Mouse (Mus musculus) lung, postnatal 0 days (tissue): Measurements from ENCODE around the gene Gigyf2. TPM values are rescaled to one million over a fixed set of nuclear protein-coding genes. Genes with fewer than 3 reads are reported as not detected.

Experiments used
- ATAC-seq: fragments of 200-750 bp; cut with Nextera tagmentation; 2 replicates; pipeline ENCODE4 v1.8.0; 2017; ENCODE audit warnings: moderate library complexity
- DNase-seq: peaks from one replicate; pipeline ENCODE4 v3.0.0-alpha.2; 2016; ENCODE audit warnings: low spot score
- H3K27ac ChIP-seq: fragments of 300-500 bp; sonication (generic); 2 replicates; pipeline ENCODE4 v1.5.1; 2014; ENCODE audit warnings: antibody characterized with exemption, mild to moderate bottlenecking, low read length, mixed read lengths
- H3K27me3 ChIP-seq: fragments of 300-500 bp; sonication (generic); replicated peaks from 2 replicates; pipeline ENCODE4 v1.6.1; 2014; ENCODE audit warnings: low read length, mixed read lengths; ENCODE audit not compliant: insufficient read depth
- H3K36me3 ChIP-seq: fragments of 300-500 bp; sonication (generic); 2 replicates; pipeline ENCODE4 v1.6.1; 2014; ENCODE audit warnings: low read length, mixed read lengths; ENCODE audit not compliant: insufficient read depth
- H3K4me1 ChIP-seq: fragments of 300-500 bp; sonication (generic); 2 replicates; pipeline ENCODE4 v1.6.1; 2014; ENCODE audit warnings: antibody characterized with exemption, low read depth, low read length, mixed read lengths; ENCODE audit not compliant: insufficient read depth
- H3K4me2 ChIP-seq: fragments of 300-500 bp; sonication (generic); replicated peaks from 2 replicates; pipeline ENCODE4 v1.6.1; 2014; ENCODE audit warnings: low read depth, mild to moderate bottlenecking, low read length, moderate library complexity, mixed read lengths
- H3K4me3 ChIP-seq: fragments of 300-500 bp; sonication (generic); 2 replicates; pipeline ENCODE4 v1.5.1; 2014; ENCODE audit warnings: low read depth, low read length
- H3K9ac ChIP-seq: fragments of 300-500 bp; sonication (generic); replicated peaks from 2 replicates; pipeline ENCODE4 v1.6.1; 2014; ENCODE audit warnings: low read depth, mild to moderate bottlenecking
- H3K9me3 ChIP-seq: fragments of 300-500 bp; sonication (generic); 2 replicates; pipeline ENCODE4 v1.6.1; 2016; ENCODE audit warnings: low read length, mixed read lengths
- CTCF ChIP-seq: IDR thresholded peaks from 2 replicates; pipeline ENCODE4 v1.5.1; 2016; ENCODE audit warnings: antibody characterized with exemption, mild to moderate bottlenecking
- EP300 ChIP-seq: IDR thresholded peaks from 2 replicates; pipeline ENCODE4 v1.6.1; 2016; ENCODE audit warnings: antibody characterized with exemption, mild to moderate bottlenecking, control low read depth
- WGBS: fragments of 180-500 bp; shearing (Covaris S2); extraction: QIAGEN DNeasy Blood & Tissue Kit; methylation state at CpG from one replicate; pipeline ENCODE4 v1.1.7; 2014; 5-methylcytosine and 5-hydroxymethylcytosine counted together
- polyA plus RNA-seq: library from polyadenylated mRNA; unstranded; fragments of >200 nt; fragmentation: Nextera tagmentation; extraction: Ambion mirVana; gene quantifications from 2 replicates; pipeline ENCODE4 v1.2.1, GENCODE M21; 2015

Gene Gigyf2
- polyA plus RNA-seq, 1 experiment from 2014 or later = 29.6 TPM

DNA sequence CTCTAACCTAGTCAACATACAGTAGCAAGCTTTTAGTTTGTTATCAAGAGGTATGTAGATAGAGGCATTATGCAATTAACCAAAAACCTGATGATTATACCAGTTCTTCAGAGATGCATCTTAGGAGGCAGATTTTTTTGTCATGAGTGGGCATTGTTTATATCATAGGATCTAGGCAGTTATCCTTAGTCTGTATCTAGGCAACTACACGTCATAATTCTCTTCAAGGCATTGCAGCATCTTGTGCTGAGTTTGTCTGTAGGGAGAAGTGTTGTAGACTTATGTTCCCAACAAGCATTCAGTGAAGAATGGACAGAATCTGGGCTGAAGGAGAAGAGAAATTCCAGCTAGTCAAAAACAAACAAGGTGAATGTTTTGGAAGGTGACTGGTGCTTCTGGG lies 77.9 kb downstream of the Gigyf2 start:
- no peak overlapping the region for H3K9ac ChIP-seq
- no peaks in the 10 kb centered on the region for H3K9me3 ChIP-seq
- TF ChIP-seq CTCF (no peak), EP300 (no peak)
- H3K27ac ChIP-seq = no peak overlapping the region
- H3K27me3 ChIP-seq = no peaks in the 10 kb centered on the region
- no peak for DNase-seq
- no peak overlapping the region for H3K4me2 ChIP-seq
- peaks cover 15% of the 10 kb centered on the region; the same call in 1 of the 2 replicates for H3K36me3 ChIP-seq
- 74% methylated on average over 1 of the region's 1 CpGs for WGBS
- no peaks in the 10 kb centered on the region for H3K4me1 ChIP-seq
- H3K4me3 ChIP-seq = no peak overlapping the region
- no peak for ATAC-seq

GRCm38 (mm10) chr1:87406012-87406411 lies 79.2 kb downstream of the Gigyf2 start:
- H3K9me3 ChIP-seq = no peaks in the 10 kb centered on the region
- H3K27ac ChIP-seq = no peak overlapping the region
- peaks cover 21% of the 10 kb centered on the region; the same call in 1 of the 2 replicates for H3K36me3 ChIP-seq
- H3K4me1 ChIP-seq = no peaks in the 10 kb centered on the region
- DNase-seq (no peak), ATAC-seq (no peak)
- TF ChIP-seq CTCF (no peak), EP300 (no peak)
- no peaks in the 10 kb centered on the region for H3K27me3 ChIP-seq
- no peak overlapping the region for H3K4me3 ChIP-seq
- no peak overlapping the region for H3K4me2 ChIP-seq
- H3K9ac ChIP-seq = no peak overlapping the region

DNA sequence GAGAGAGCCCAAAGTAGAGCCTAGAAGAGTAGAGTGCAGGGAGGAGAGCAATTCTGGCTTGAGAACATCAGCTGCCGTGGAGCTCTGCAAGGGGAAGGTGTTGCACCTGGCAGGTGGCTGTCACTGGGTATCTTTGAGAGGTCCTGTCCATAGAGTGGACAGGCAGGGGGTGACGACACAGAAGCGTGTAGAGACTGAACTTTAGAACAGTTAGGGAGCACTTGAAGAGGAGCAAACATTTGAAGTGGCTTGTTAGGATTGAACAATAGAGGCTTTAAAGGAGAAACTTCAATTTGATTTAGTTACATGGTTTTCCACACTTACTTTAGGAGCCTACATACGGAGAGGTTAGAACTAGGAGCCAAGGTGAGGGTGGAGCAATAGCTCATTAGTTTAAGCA lies 82.6 kb downstream of the Gigyf2 start:
- 54% methylated on average over 4 of the region's 4 CpGs for WGBS
- Histone ChIP-seq H3K9ac (no peak overlapping the region), H3K4me2 (no peak overlapping the region), H3K4me3 (no peak overlapping the region), H3K36me3 (peaks cover 28% of the 10 kb centered on the region; the same call in 1 of the 2 replicates), H3K27me3 (no peaks in the 10 kb centered on the region), H3K9me3 (no peaks in the 10 kb centered on the region), H3K4me1 (no peaks in the 10 kb centered on the region), H3K27ac (no peak overlapping the region)
- ATAC-seq (peak; percentile 90), DNase-seq (peak; percentile 59)
- no peak for TF ChIP-seq EP300
- no peak for TF ChIP-seq CTCF

DNA sequence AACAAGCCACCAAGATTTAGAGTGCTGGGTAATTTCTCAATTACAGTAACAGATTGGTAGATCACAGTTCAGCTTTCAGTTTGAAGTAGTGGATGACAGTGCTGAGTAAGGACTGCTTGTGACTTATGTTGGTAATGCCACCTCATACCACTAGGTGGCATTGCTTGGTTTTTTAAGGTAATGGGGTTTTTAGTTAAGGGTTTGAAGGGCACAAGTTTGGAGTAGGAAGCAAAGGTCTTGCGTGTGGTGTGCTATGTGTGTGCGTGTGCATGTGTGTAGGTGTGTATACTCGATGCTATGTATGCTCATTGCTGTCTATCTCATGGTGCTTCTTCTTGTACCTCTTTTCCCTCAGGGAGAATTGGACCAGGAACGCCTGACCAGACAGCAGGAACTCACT lies 91.9 kb downstream of the Gigyf2 start:
- 85% methylated on average over 4 of the region's 4 CpGs for WGBS
- H3K9me3 ChIP-seq = no peaks in the 10 kb centered on the region
- DNase-seq (peak; percentile 67), ATAC-seq (no peak)
- H3K27me3 ChIP-seq = no peaks in the 10 kb centered on the region
- H3K4me1 ChIP-seq = no peaks in the 10 kb centered on the region
- no peak overlapping the region for H3K4me2 ChIP-seq
- no peak overlapping the region for H3K9ac ChIP-seq
- no peak overlapping the region for H3K4me3 ChIP-seq
- peak; percentile 81 for TF ChIP-seq CTCF
- TF ChIP-seq EP300 = no peak
- H3K36me3 ChIP-seq = peaks cover 30% of the 10 kb centered on the region; the same call in 1 of the 2 replicates
- no peak overlapping the region for H3K27ac ChIP-seq

- ATAC-seq = no peak
- Histone ChIP-seq H3K9ac (no peak overlapping the region), H3K27me3 (no peaks in the 10 kb centered on the region), H3K9me3 (no peaks in the 10 kb centered on the region), H3K4me3 (no peak overlapping the region), H3K36me3 (peaks cover 36% of the 10 kb centered on the region; the same call in 1 of the 2 replicates), H3K4me1 (no peaks in the 10 kb centered on the region), H3K27ac (no peak overlapping the region), H3K4me2 (no peak overlapping the region)
- no peak for DNase-seq
- no peak for TF ChIP-seq CTCF
- no peak for TF ChIP-seq EP300
- 65% methylated on average over 2 of the region's 2 CpGs for WGBS
Measured at GRCm38 (mm10) chr1:87435125-87435524, 108.3 kb downstream of the Gigyf2 start.

- Histone ChIP-seq H3K9ac (no peak overlapping the region), H3K4me1 (no peaks in the 10 kb centered on the region), H3K4me3 (no peak overlapping the region), H3K4me2 (no peak overlapping the region), H3K9me3 (no peaks in the 10 kb centered on the region), H3K36me3 (peaks cover 43% of the 10 kb centered on the region; the same call in 1 of the 2 replicates), H3K27me3 (no peaks in the 10 kb centered on the region), H3K27ac (no peak overlapping the region)
- no peak for TF ChIP-seq EP300
- TF ChIP-seq CTCF = no peak
- ATAC-seq = no peak
- WGBS = 47% methylated on average over 6 of the region's 6 CpGs
- no peak for DNase-seq
Measured at GRCm38 (mm10) chr1:87436583-87436982, 109.8 kb downstream of the Gigyf2 start.
